Mouse (Mus musculus) stomach, postnatal 0 days (tissue): Measurements from ENCODE around the gene Fam19a2.

Experiments
- CTCF ChIP-seq: IDR thresholded peaks from 2 replicates; pipeline ENCODE4 v1.5.1; 2016; ENCODE audit warnings: antibody characterized with exemption, low read depth, mild to moderate bottlenecking, moderate library complexity
- EP300 ChIP-seq: optimal IDR thresholded peaks from 2 replicates; pipeline ENCODE3; 2016; ENCODE audit warnings: antibody characterized with exemption

DNA sequence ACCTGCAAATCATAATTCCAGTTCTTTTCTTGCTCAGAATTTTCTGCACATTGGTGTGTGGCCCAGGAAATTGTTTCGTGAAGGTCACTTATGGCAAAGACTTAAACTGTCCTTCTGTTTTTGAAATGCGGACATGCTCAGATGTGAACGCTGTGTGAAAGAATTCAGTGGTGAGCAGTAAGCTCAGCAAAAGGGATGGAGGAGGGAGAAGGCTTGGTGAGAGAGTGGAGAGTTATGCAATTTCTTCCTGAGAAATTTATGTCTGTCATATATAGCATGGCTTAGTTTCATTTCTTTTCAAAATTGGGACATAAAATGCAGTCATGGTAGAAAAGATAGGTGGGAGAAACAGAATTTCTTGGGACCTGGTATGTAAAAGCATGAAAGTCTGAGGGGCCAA lies 160.7 kb downstream of the Fam19a2 start:
- TF ChIP-seq CTCF = no peak
- no peak for TF ChIP-seq EP300
